Mouse (Mus musculus): ENCODE measurements around the gene Ncam1.

- TF ChIP-seq CTCF (IDR thresholded peaks at IDR 0.05; ENCODE audit: low read depth, low read length) = no peak
- TF ChIP-seq POLR2A (IDR thresholded peaks at IDR 0.05; ENCODE audit: borderline replicate concordance, low read depth, low read length) = no peak
Observed at GRCm38 (mm10) chr9:49734348-49735007, 64.2 kb downstream of the Ncam1 start.

Data from bone marrow macrophage, adult 2 months (primary cell).